Mouse (Mus musculus) urinary bladder, postnatal 4 days (tissue): ENCODE results near the gene Dmrt2.

Experiments used
- DNase-seq, 2 experiments: peaks; one replicate each; pipeline ENCODE4 v3.0.0; 2021 to 2022; ENCODE audit warnings: low spot score in 2 of 2

The Dmrt2 gene

DNA sequence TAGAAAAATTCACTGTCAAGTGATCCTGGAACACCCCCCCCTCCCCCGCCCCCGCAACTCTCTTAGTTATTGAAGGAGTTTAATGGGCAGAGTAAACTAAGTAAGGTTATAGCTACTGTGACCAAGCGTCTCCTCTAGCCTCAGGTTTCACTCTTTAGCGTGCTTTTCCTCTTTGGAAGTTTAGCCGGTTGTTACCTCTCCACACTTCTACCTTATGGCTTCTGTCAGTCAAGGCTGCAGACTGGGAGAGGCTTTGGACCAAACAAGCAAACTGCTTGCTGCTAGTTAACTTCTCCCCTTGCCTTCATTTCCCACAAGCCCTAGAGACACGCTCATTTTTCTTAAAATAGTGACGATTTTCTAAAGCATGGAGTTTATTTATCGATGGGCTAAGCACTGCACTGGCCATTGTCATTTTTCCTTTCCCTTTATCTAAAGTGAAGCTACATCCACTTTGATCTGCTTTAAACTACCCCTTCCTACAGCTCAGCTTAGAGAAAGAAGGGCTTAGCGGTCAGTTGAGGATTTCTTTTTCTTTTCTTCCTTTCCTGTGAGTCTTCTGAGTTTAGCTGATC is 3.7 kb downstream of the Dmrt2 start:
- DNase-seq = no peak

DNA sequence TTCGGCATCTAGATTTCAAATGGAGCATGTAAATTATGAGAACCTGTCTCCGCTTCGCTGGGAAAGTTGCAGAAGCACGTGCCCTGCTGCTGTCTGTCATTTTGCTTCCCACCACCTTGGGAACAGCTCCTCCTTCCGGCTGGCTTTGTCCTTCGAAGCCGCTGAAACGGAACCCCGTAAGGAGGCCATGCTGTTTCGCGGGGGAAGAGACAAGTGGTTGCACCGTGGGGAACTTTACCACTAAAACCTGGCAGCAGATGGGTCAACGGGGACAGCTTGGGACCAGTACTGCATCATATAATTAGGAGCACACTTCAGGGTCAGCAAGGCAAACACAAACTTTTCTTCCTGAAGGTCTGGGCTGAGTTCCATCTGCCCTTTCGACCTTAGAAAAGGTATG is 26.6 kb downstream of the Dmrt2 start:
- no peak for DNase-seq

DNA sequence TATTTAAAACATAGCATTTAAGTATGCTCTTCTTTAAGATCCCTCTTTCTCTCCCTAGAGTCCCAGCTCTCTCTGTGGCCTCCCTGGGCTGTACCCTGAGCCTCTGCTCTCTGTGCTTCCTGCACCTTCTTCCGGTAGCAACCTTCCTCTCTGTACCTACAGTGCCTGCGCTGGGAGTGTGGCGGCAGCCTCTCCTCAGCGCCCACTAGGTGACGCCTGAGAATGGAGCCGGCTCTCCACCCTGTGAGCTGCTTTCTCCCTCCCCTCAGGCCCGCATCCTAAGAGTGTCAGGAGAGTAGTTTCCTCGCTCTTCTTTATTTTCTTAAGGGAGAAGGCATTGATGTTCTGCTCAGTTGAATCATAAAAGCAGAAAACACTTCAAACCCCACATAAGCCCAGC is 41.2 kb downstream of the Dmrt2 start:
- DNase-seq = peak in 1 of 2 experiments; percentile 67

DNA sequence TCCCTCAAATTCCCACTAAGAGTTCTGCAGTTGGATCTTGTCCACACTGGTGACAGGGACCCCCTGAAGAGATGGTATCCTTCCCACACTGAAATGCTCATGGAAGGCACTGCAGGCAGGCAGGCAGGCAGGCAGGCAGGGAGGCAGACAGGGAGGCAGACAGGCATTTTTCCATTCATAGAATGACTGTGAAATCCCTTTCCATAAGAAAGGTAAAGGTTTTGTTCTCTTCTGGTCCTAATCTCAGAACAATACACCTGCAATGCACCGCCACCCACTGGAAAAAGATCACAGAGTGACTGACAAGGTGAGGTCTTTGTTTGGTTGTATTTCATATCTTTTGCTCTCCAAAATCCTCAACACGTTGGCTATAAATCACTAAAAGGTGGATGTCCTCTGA is 42.7 kb downstream of the Dmrt2 start:
- DNase-seq = no peak

DNA sequence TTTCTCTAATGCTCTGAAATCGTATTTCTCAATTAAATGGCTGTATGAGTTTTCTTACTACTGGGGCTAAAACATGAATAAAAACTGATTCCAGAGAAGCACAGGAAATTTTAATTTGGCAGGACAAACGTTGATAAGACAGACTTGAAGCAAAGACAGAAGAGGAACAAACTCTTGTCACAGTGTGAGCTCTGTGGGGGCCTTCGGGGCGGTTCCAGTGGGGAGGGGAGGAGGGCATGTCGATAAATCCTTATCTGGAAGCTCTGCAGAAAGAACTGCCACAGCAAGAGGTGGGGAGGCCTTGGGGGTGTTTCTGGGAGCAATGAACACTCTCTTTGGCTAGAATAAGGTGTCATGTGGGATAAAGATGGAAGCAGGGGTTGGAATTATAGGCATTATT is 50.4 kb downstream of the Dmrt2 start:
- DNase-seq = no peak
